Mouse (Mus musculus): ENCODE measurements around the gene Lipo4. TPM values are rescaled to one million over a fixed set of nuclear protein-coding genes. Genes with fewer than 3 reads are reported as not detected.
"Not testable (repeated sequence)": the region's sequence is repeated elsewhere in the genome, so short reads cannot be mapped to it uniquely, and the experiment has no call there.

Gene Lipo4
- polyA plus RNA-seq (2012; rRNA removed) = not detected in 2 replicates

- Histone ChIP-seq H3K4me1 (ENCODE audit: control insufficient read depth, insufficient read depth, low read length) (no peaks in the 10 kb centered on the region), H3K4me3 (ENCODE audit: insufficient read depth, low read depth, low read length) (no peak within 1 kb of the TSS), H3K36me3 (ENCODE audit: control insufficient read depth, insufficient read depth, low read length) (no peaks in the 10 kb centered on the region), H3K27ac (ENCODE audit: insufficient read depth, low read depth, low read length) (no peak within 1 kb of the TSS), H3K27me3 (replicated peaks; ENCODE audit: control insufficient read depth, insufficient read depth, low read length) (no peaks in the 10 kb centered on the region)
- no peak for TF ChIP-seq CTCF (conservative IDR thresholded peaks at IDR 0.05; ENCODE audit: insufficient read depth, insufficient read length, low read depth, low read length)
- TF ChIP-seq POLR2A (IDR thresholded peaks at IDR 0.05; ENCODE audit: low read depth, low read length) = no peak
- DNase-seq = no peak
These were observed at the start of gene Lipo4 for GRCm38 (mm10) chr19:33517680-33518079. Gene Lipo4 (minus strand): TSS chr19:33517780.

GRCm38 (mm10) chr19:33456426-33456825 lies 61.2 kb downstream of the Lipo4 start:
- not testable (repeated sequence) for H3K4me3 ChIP-seq (ENCODE audit: insufficient read depth, low read depth, low read length); H3K4me1 ChIP-seq (ENCODE audit: control insufficient read depth, insufficient read depth, low read length); H3K27me3 ChIP-seq (replicated peaks; ENCODE audit: control insufficient read depth, insufficient read depth, low read length); H3K27ac ChIP-seq (ENCODE audit: insufficient read depth, low read depth, low read length); DNase-seq; H3K36me3 ChIP-seq (ENCODE audit: control insufficient read depth, insufficient read depth, low read length)
- 65% methylated on average over 4 of the region's 4 CpGs for WGBS

GRCm38 (mm10) chr19:33453725-33454124 lies 63.9 kb downstream of the Lipo4 start:
- TF ChIP-seq POLR2A (IDR thresholded peaks at IDR 0.05; ENCODE audit: low read depth, low read length) (no peak), CTCF (conservative IDR thresholded peaks at IDR 0.05; ENCODE audit: insufficient read depth, insufficient read length, low read depth, low read length) (no peak)
- no peaks in the 10 kb centered on the region for H3K27me3 ChIP-seq (replicated peaks; ENCODE audit: control insufficient read depth, insufficient read depth, low read length)
- H3K27ac ChIP-seq (ENCODE audit: insufficient read depth, low read depth, low read length) = no peak overlapping the region
- H3K36me3 ChIP-seq (ENCODE audit: control insufficient read depth, insufficient read depth, low read length) = no peaks in the 10 kb centered on the region
- 74% methylated on average over 4 of the region's 4 CpGs for WGBS
- no peaks in the 10 kb centered on the region for H3K4me1 ChIP-seq (ENCODE audit: control insufficient read depth, insufficient read depth, low read length)
- no peak for DNase-seq
- H3K4me3 ChIP-seq (ENCODE audit: insufficient read depth, low read depth, low read length) = no peak overlapping the region

Other genes starting within 250 kb of the Lipo4 start
- gene Rnls, start 125.5 kb downstream of the Lipo4 start, polyA plus RNA-seq (2012; rRNA removed) = 1.7 and 2.2 TPM in 2 replicates
- not detected in 2 replicates for gene Gm8978, start 107.5 kb upstream of the Lipo4 start, polyA plus RNA-seq (2012; rRNA removed)
- gene Lipo2, start 233.6 kb upstream of the Lipo4 start, polyA plus RNA-seq (2012; rRNA removed) = not detected in 2 replicates
- 2.7 and 3.0 TPM in 2 replicates for gene Lipo3, start 244.2 kb upstream of the Lipo4 start, polyA plus RNA-seq (2012; rRNA removed)

All from kidney, adult 2 months (tissue).